Mouse (Mus musculus): ENCODE results near the gene Dtnb. TPM values are rescaled to one million over a fixed set of nuclear protein-coding genes. Genes with fewer than 3 reads are reported as not detected.
A peak's percentile ranks its signal among the peaks of the same experiment; 100 is the strongest.
"Not testable (repeated sequence)": the region's sequence is repeated elsewhere in the genome, so short reads cannot be mapped to it uniquely, and the experiment has no call there.

Dtnb gene
- 41.0 and 44.0 TPM in 2 replicates for total RNA-seq (2021)
- long read RNA-seq, partial matches to known transcripts = 8 of 47 reads
- long read RNA-seq, other reads (novel, unspliced or antisense) = 30 of 47 reads

- DNase-seq = peak; percentile 80
Observed at GRCm38 (mm10) chr12:3571787-3572580, at the start of gene Dtnb. TSS of gene Dtnb (plus strand) at chr12:3572381.

- DNase-seq = no peak
Observed at GRCm38 (mm10) chr12:3525536-3525935, 46.6 kb upstream of the Dtnb start.

GRCm38 (mm10) chr12:3535446-3535845 is 36.7 kb upstream of the Dtnb start:
- DNase-seq = not testable (repeated sequence)

DNA sequence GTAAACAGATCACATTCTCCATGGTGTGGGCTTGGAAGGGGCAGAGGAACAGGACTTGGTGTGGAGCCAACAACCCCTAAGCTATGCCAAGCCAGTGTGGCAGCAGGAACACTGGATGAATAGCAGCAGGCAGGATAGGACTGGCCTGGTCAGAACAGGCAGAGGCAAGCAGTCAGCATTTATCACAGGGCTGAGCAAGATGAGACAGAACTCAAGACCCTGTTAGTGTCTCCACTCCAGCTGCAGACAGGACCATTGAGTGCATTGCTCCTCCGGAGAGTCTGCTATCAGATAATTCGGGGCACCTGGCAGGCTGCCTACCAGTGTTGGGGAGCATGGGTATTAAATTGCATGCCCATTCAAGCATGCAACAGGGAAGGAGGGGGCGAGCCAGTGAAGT is 34.6 kb upstream of the Dtnb start:
- no peak for DNase-seq

DNA sequence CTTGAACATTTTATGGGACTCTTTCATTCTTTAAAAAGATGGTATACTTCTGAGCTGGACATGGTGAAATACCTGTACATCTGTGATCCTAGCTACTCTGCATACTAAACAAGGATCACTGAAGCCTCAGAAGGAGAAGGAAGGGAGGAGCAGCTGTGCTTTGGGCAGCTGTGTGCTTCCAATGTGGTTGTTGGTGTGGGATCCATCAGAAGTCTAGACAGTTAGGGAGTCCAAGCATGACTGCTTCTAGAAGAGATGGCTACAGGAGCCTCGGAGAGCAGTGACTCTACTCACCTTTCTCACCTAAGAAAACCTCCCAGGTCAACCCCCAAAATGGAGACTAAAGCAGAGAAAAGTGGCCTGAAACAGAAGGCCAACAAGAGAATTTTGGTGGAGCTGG is 34.1 kb upstream of the Dtnb start:
- no peak for DNase-seq

DNA sequence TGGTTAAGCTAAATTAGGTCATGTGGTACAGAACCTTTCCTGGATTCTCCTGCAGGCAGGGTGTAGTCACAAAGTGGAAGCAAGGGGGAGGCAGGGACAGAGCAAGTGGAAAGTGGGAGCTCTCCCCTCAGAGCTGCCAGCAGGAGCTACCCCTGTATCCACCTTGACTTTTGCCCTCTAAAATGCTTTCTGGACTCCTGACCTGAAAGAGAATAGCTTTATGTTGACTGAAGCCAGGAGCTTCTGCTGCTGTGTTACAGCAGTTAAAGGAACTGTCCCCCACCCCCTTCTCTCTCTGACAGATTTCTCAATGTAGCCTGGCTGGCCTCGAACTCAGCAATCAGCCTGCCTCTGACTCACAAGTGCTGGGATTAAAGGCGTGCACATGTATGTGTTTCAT is 32.6 kb upstream of the Dtnb start:
- DNase-seq = no peak

DNA sequence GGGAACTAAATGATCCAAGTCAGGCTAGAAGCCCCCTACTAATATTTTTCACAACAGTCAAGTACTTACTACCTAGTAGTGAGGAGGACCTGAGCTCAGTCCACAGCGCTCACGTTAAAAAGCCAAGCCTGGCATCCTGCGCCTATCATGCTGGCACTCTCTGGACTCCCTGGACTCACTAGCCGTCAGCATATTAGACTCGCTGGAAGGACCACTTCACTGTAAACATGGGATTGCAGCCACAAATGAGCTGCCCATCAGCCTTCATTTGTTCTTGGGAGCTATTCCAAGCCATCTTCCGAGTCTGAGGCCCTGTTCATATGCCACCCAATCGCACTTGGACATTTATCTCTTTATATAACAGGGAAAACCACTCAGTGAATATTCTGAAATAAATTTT is 31.3 kb upstream of the Dtnb start:
- no peak for DNase-seq

DNA sequence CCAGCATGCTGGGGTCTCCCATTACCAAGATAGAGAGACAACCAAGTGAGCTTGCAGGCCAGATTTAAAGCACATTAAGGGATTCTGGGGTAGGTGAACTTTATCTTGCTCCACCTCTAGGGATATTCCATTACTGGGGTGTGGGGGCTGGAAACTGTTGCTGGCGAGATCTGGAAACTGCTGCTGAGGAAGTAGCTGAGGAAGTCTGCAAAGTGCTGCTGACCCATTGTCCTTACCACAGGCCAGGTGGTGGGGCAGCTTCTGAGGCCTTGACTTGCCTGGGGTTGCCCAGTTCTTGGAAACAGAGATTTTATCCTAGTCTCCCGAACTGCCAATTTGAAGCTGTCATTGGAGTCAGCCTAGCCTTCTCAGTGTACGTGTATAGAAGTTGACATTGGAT is 26.7 kb upstream of the Dtnb start:
- no peak for DNase-seq

DNA sequence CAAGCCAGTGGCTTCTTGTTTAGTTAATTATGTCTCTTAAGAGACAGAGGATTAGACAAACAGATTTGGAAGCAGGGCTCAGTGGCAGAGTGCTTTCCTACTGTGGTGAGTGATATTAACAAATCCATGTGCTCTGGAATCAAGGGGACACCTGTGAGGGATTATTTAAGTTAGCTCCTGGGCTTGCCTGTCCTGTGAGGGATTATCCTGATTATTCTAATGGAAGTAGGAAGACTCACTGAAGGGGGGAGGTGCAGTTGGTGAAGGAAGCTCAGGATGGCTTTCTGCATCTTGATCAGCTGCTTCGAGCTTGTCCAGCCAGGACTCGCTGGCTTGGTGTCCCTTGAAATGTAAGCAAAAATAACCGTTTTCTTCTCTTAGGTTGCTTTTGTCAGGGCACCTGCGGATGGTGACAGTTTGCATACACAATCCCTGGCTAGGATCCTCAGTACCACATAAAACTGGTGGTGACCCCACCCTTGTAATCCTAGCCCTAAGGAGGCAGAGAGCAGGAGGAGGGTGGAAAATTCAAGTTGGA is 26.0 kb upstream of the Dtnb start:
- DNase-seq = no peak

DNA sequence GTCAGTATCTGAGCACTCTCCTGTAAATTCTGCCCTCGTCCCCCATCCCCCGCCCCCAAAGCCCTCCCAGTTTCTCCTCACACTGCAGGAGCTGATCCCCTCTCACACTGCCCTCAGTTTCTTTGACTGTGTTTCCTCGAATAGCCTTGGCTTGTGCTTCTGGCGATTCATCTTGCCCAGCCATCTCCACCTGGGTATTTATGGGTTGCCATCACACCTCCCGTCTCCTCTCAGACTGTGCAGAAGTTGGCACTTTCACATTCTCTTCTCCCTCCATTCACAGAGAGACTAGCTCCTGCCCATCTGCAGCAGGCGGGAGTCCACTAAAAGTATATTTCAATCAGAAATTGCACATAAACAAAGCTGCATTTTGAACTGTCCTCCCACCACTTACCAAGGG is 25.4 kb upstream of the Dtnb start:
- DNase-seq = no peak

DNA sequence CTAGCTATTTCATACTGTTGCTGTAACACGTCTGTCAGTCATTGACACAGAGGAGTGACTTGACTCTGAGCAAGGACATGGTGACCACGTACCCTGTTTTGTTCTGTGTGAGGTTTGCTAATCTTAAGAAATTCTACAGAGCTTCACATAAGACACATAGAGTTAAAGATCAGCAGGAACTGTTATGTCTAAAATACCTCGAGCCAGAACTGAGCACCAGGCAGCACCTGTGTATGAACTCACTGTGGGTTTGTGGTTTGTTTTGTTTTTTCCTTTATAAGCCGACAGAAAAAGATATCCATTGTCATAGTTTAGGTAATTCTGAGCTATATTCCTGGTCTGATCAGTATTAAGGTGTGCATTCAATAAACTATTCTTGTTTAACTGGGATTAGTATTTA is 24.7 kb upstream of the Dtnb start:
- DNase-seq = no peak

DNA sequence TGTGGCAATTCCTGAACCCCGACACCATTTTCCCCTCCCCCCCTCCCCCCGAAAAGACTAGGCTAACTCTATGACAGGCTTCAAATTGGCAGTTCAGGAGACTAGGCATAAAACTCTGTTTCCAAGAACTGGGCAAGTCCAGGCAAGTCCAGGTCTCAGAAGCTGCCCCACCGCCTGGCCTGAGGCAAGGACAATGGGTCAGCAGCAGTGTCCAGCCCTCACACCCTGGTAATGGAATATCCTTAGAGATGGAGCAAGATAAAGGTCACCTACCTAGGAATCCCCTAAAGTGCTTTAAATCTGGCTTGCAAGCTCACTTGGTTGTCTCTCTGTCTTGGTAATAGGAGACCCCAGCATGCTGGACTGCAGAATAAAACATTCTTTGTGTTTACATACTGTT is 24.3 kb upstream of the Dtnb start:
- no peak for DNase-seq

GRCm38 (mm10) chr12:3548582-3549211 is 23.5 kb upstream of the Dtnb start:
- DNase-seq = no peak

- DNase-seq = peak; percentile 68
Observed at GRCm38 (mm10) chr12:3550280-3550679, 21.9 kb upstream of the Dtnb start.

DNA sequence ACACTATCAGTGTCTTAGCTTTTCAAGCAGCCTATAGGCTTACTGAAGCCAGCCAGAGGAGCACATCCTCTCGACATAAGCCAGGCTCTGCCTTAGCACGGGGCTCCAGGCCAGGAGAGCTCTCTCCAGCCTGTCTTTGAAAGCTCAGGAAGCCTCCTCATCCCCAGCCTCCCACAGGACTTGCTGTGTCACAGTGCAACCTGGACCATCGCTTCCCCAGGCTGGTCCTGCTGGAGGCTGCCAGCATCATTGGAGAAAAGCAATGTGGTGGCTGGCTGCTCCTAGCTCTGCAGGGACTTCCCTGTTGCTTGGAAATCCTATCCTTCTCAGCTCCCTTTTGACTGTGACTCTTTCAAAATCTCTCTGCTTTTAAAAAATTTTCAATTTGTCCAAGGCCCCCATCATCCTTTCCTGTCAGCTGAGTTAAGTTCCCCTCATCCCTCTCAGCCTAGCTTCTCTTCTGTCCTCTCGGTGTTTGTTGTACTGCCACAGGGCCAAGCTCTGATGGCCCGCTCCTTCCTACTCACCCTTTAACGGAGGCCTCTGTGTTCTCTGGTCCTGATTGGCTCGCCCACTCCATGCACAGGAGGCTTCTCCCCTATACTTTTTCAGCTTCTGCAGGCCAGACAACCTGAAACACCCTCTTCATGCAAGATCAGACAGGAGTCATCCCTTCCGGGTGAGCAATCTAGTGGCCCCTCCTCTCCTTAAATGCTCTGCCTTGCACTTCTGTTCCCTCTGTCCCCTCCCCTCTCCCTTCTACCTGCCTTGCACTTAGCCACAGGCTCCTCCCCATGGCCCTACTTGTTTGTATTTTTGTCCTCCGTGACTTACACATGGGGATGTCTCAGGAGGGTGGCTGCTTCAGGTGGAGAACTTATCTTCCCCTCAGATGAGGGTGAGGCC is 14.5 kb upstream of the Dtnb start:
- no peak for DNase-seq

- DNase-seq = peak; percentile 30
Observed at GRCm38 (mm10) chr12:3560596-3560995, 11.6 kb upstream of the Dtnb start.

DNA sequence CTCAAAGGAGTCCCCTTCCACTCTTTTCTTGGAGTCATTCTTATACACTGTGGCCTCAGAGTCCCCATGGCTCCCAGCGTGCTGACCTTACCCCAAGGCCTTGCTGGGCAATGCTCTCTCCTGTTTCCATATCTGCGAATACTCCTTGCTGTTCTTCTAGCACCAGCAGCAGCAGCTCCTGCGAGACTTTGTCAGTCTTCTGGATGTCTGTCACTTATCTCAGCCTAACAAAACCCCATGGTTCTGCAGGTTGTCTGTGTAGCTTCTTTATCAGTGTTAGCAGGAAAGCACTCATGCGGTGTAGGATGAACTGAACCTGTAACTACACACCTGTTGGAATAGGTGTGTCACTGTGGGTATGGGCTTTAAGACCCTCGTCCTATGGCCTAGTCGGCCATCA is 11.1 kb upstream of the Dtnb start:
- no peak for DNase-seq

DNA sequence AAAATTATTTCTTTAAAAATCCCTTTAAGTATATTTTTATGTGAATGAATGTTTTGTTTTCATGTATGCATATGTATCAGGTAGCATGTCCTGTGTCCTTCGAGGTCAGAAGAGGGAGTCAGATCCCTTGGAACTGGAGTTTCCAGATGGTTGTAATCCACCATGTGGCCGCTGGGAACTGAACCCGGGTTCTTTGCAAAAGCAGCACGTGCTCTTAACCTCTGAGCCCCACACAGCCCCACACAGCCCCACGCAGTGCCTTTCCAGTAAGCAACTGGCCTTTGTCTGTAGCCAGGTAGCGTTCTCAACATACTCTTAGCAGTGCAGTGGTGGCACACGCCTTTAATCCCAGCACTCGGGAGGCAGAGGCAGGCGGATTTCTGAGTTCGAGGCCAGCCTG is 9.4 kb upstream of the Dtnb start:
- no peak for DNase-seq

GRCm38 (mm10) chr12:3563659-3564058 is 8.5 kb upstream of the Dtnb start:
- DNase-seq = no peak

GRCm38 (mm10) chr12:3568461-3568991 is 3.7 kb upstream of the Dtnb start:
- no peak for DNase-seq

- DNase-seq = no peak
Observed at GRCm38 (mm10) chr12:3570711-3571400, 1.3 kb upstream of the Dtnb start.

All from adrenal gland, postnatal 25 days (tissue).